Mouse (Mus musculus) limb, embryonic 14.5 days (tissue): ENCODE data around the gene Dpysl5. TPM values are rescaled to one million over a fixed set of nuclear protein-coding genes. Genes with fewer than 3 reads are reported as not detected.

Experiments used
- ATAC-seq: fragments of 200-750 bp; cut with Nextera tagmentation; 2 replicates; pipeline ENCODE4 v1.8.0; 2017; ENCODE audit warnings: low read depth, moderate number of reproducible peaks, moderate TSS enrichment; ENCODE audit not compliant: low FRiP score
- DNase-seq: peaks from one replicate; pipeline ENCODE4 v3.0.0-alpha.2; 2015; ENCODE audit warnings: low spot score
- H3K27ac ChIP-seq: fragments of 300-500 bp; sonication (generic); replicated peaks from 2 replicates; pipeline ENCODE4 v1.5.1; 2014; ENCODE audit warnings: low read depth, mild to moderate bottlenecking, low read length, moderate library complexity, mixed read lengths
- H3K27me3 ChIP-seq: fragments of 300-500 bp; sonication (generic); 2 replicates; pipeline ENCODE4 v1.6.1; 2014; ENCODE audit warnings: low read length, mixed read lengths; ENCODE audit not compliant: control insufficient read depth, insufficient read depth
- H3K36me3 ChIP-seq: fragments of 300-500 bp; sonication (generic); 2 replicates; pipeline ENCODE4 v1.6.1; 2014; ENCODE audit warnings: mild to moderate bottlenecking, low read length, moderate library complexity, mixed read lengths; ENCODE audit not compliant: control insufficient read depth, insufficient read depth
- H3K4me1 ChIP-seq: fragments of 300-500 bp; sonication (generic); 2 replicates; pipeline ENCODE4 v1.6.1; 2014; ENCODE audit warnings: antibody characterized with exemption, low read length, mixed read lengths; ENCODE audit not compliant: control insufficient read depth, insufficient read depth
- H3K4me2 ChIP-seq: fragments of 300-500 bp; sonication (generic); replicated peaks from 2 replicates; pipeline ENCODE4 v1.6.1; 2014; ENCODE audit warnings: low read depth, mild to moderate bottlenecking, low read length, moderate library complexity; ENCODE audit not compliant: severe bottlenecking
- H3K4me3 ChIP-seq: fragments of 300-500 bp; sonication (generic); replicated peaks from 2 replicates; pipeline ENCODE4 v1.5.1; 2014; ENCODE audit warnings: low read length
- H3K9ac ChIP-seq: fragments of 300-500 bp; sonication (generic); 2 replicates; pipeline ENCODE4 v1.6.1; 2014; ENCODE audit warnings: mild to moderate bottlenecking, low read depth, low read length, moderate library complexity; ENCODE audit not compliant: severe bottlenecking
- H3K9me3 ChIP-seq: fragments of 300-500 bp; sonication (generic); 2 replicates; pipeline ENCODE4 v1.6.1; 2016; ENCODE audit warnings: low read length; ENCODE audit not compliant: control insufficient read depth
- POLR2A ChIP-seq: fragments of 200-500 bp; IDR thresholded peaks from 2 replicates; pipeline ENCODE4 v1.8.0; 2012; ENCODE audit warnings: inconsistent platforms, mild to moderate bottlenecking, moderate library complexity, borderline replicate concordance; ENCODE audit not compliant: insufficient read depth, insufficient read length; ENCODE audit errors: extremely low read depth
- WGBS: fragments of 180-500 bp; shearing (Covaris S2); extraction: QIAGEN DNeasy Blood & Tissue Kit; methylation state at CpG from one replicate; pipeline ENCODE4 v1.1.7; 2014; 5-methylcytosine and 5-hydroxymethylcytosine counted together
- polyA plus RNA-seq, 2 experiments: library from polyadenylated mRNA; depleted of rRNA in 1 of 2; stranded (reverse) in 1 of 2; unstranded in 1 of 2; fragments of >200 nt; fragmentation: Nextera tagmentation in 1 of 2; extraction: Ambion mirVana in 1 of 2; gene quantifications; 2 replicates each; pipeline versions ENCODE4 v1.2.1 to v1.2.3; 2012 to 2014

Dpysl5 gene
- polyA plus RNA-seq, 2 experiments, result 4.6 to 9.2 TPM

DNA sequence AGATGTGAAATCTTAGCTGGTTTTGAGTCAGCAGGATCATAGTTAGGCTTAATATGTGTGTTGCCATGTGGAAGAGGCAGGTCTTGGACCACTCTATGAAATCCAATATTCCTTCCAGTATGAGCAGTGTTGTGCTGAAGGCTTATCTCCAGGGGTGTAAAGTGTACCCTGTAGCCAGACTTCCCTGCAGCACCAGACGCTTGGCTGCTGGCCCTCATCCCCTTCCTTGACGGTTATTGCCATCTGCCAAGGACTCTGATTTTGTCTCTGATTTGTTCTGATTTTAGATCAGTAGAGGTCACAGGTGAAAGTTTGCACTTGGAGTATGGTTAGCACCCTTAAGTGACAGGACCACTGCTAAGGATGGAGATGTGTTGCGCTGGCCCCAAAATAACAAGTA lies 111.7 kb downstream of the Dpysl5 start:
- Histone ChIP-seq H3K9ac (no peak overlapping the region; the same call in 1 of the 2 replicates), H3K4me3 (no peak overlapping the region), H3K27me3 (no peaks in the 10 kb centered on the region), H3K4me2 (no peak overlapping the region), H3K36me3 (no peaks in the 10 kb centered on the region), H3K4me1 (no peaks in the 10 kb centered on the region), H3K27ac (no peak overlapping the region), H3K9me3 (no peaks in the 10 kb centered on the region)
- TF ChIP-seq POLR2A, result no peak
- WGBS, result 80% methylated on average over 3 of the region's 3 CpGs
- no peak for DNase-seq
- ATAC-seq, result no peak

DNA sequence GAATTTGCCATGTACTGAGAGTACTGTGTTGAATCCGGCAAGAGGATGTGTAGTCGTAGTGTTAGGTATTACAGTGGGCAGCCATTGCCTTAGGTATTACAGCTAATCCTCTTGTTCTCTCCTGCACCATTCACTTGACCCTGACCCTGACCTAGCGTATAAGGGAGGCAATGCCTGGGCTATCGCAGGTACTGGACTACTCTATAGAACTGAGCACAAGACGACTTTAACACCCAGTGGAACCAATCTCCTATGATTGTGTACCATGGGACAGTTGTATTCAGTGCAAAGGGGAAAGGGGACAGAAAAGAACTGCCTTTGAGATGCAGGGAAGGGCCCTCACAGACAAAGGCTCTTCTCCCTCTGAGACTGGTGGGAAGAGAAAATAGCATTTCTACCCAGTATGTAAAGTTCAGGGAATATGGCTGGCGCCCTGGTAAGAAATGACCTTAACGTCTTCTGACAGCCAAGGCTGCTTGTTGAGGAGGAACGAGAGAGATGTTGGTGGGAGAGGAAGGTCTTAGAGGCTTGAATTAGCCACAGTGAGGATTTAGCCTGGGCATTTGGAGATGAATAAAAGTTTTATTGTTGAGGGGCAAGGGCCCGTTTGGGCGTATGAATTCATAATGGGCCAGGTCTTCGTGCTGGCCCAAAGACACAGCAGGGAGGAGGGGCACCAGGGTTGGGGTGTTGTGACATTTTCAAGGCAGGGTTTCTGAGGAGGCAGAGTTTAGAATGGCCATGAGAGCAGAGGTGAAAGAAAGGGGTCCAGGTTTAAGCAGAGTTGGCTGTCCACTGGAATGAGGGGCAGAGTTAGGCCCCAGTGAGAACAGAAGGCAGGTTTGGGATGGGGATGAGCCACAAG lies 113.0 kb downstream of the Dpysl5 start:
- H3K4me2 ChIP-seq, result no peak overlapping the region
- no peaks in the 10 kb centered on the region for H3K4me1 ChIP-seq
- no peak for DNase-seq
- no peaks in the 10 kb centered on the region for H3K27me3 ChIP-seq
- 87% methylated on average over 11 of the region's 11 CpGs for WGBS
- TF ChIP-seq POLR2A, result no peak
- H3K27ac ChIP-seq, result no peak overlapping the region
- no peaks in the 10 kb centered on the region for H3K9me3 ChIP-seq
- no peak overlapping the region for H3K9ac ChIP-seq
- no peaks in the 10 kb centered on the region for H3K36me3 ChIP-seq
- H3K4me3 ChIP-seq, result no peak overlapping the region
- ATAC-seq, result no peak

DNA sequence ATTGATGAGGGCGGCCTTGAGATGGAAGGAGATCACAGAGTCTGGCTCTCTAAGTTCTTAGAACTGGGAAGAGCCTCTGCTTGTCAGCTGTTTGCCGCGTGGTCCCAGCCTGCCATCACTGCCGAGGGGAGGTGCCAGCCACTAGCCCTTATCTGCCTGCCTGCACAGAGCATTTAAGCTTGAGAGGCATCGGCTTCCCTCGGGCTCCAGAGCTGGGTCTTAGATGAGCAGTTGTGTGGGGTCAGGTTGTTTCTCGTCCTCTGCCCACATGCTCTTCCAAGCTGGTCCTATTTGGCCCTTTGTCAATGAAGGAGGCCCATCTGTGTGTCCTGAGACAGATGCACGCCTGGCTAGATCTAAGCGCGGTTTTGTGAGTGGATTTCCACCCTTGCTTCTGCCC lies 113.8 kb downstream of the Dpysl5 start:
- H3K27me3 ChIP-seq, result no peaks in the 10 kb centered on the region
- H3K4me3 ChIP-seq, result no peak overlapping the region
- no peak overlapping the region for H3K27ac ChIP-seq
- no peak for ATAC-seq
- no peaks in the 10 kb centered on the region for H3K9me3 ChIP-seq
- 67% methylated on average over 10 of the region's 10 CpGs for WGBS
- no peak overlapping the region for H3K9ac ChIP-seq
- no peaks in the 10 kb centered on the region for H3K36me3 ChIP-seq
- DNase-seq, result no peak
- no peak for TF ChIP-seq POLR2A
- no peak overlapping the region for H3K4me2 ChIP-seq
- H3K4me1 ChIP-seq, result no peaks in the 10 kb centered on the region

DNA sequence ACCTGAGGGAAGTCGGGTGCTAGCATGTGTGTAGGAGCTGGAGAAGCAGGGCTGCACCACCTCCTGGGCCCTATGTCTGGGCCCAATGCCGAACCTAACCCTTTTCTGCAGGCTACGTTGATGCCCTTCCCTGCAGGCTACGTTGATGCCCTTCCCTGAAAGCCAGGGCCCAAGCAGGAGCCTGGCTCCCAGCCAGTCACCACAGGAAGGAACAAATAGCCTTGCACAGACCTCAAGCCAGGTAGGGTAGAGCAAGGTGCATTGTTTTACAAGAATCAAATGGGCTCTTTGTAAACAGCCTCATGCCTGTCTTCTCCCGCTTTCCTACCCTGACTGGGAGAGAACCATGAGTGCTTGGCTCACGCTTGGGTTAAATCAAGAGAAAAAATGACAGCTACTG lies 114.5 kb downstream of the Dpysl5 start:
- no peak for DNase-seq
- 76% methylated on average over 6 of the region's 6 CpGs for WGBS
- H3K4me2 ChIP-seq, result no peak overlapping the region
- no peak for TF ChIP-seq POLR2A
- no peak overlapping the region for H3K4me3 ChIP-seq
- H3K27ac ChIP-seq, result no peak overlapping the region
- no peaks in the 10 kb centered on the region for H3K4me1 ChIP-seq
- no peaks in the 10 kb centered on the region for H3K27me3 ChIP-seq
- no peak for ATAC-seq
- H3K9ac ChIP-seq, result no peak overlapping the region
- no peaks in the 10 kb centered on the region for H3K9me3 ChIP-seq
- no peaks in the 10 kb centered on the region for H3K36me3 ChIP-seq

DNA sequence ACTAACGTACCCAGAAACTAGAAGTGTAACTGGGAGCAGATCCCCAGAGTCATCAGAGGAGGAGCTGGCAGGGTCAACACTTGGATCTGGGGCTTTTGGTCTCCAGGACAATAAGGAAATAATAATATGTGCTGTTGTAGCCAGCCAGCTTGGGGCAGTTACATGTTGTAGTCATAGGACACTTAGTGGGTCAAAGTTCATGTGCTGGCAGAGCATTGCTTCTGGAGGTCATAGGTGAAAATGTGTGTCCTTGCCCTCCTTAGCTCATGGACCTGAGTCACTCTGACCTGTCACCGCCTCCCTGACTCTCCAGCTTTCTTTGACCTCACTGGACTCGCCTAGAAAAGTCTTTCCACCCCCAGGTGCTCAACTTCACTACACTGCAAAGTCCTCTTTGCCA lies 122.1 kb downstream of the Dpysl5 start:
- no peak overlapping the region for H3K27ac ChIP-seq
- WGBS, result 91% methylated on average over 3 of the region's 3 CpGs
- no peak overlapping the region for H3K9ac ChIP-seq
- H3K27me3 ChIP-seq, result no peaks in the 10 kb centered on the region
- DNase-seq (no peak), ATAC-seq (no peak)
- H3K4me3 ChIP-seq, result no peak overlapping the region
- no peak for TF ChIP-seq POLR2A
- H3K9me3 ChIP-seq, result no peaks in the 10 kb centered on the region
- 0 out of 2 replicates have a peak, but pooled peaks cover 4% of the 10 kb centered on the region for H3K36me3 ChIP-seq
- H3K4me2 ChIP-seq, result no peak overlapping the region
- H3K4me1 ChIP-seq, result no peaks in the 10 kb centered on the region
